Mouse (Mus musculus): ENCODE results near the gene Rab4b.

DNA sequence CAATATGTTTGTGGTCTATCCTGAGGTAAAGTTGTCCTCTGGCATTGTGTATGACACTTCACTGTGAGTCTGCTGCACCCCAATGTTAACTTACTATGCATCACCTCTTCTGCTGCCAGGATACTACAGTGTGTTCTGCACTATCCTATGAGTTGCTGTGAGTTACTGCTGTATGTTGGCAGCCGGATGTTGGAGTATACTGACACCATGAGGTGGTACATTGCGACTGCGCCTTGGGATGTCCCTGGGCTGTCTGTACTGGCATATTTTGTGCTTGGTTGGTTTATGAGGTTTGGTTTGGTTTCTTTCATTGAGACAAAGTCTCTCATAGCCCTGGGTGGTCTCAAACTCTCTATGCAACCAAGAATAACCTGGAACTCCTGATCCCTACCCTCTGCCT lies 50.5 kb downstream of the Rab4b start:
- TF ChIP-seq POLR2A (IDR thresholded peaks at IDR 0.05; ENCODE audit: extremely low read depth, insufficient read depth, low read length) (no peak), CTCF (IDR thresholded peaks at IDR 0.05; ENCODE audit: extremely low read depth, insufficient read depth, low read length) (peak; percentile 64)
